Mouse (Mus musculus): ENCODE data around the gene Lrrc29. TPM values are rescaled to one million over a fixed set of nuclear protein-coding genes. Genes with fewer than 3 reads are reported as not detected.
A peak's percentile ranks its signal among the peaks of the same experiment; 100 is the strongest.

Lrrc29 gene
- total RNA-seq, 2 experiments from 2014 or later: 0.89 to 1.4 TPM

- no peak for DNase-seq (ENCODE audit: low spot score)
Measured at GRCm38 (mm10) chr8:105266775-105267174, 59.3 kb downstream of the Lrrc29 start.

DNA sequence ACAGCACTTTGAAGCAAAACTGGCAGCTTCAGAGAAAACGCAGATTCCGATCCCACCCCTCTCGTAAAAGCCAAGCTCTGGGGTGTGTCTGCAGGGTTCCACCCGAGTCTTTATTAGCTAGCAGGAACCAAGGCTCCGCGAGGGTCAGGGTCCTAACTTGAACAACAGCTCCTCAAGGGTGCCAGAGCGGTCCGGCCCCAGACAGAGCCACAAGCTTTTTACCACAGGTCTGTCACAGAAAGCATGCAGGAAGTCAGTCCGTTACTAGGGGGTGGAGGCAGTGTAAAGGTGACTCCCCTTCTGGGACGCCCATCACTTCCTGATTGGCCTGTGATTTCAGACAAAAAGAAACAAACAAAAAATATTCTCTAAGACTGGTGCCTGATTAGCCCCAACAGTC is 61.0 kb downstream of the Lrrc29 start:
- no peak for DNase-seq (ENCODE audit: low spot score)

GRCm38 (mm10) chr8:105264024-105264982 is 61.8 kb downstream of the Lrrc29 start, which contains the start of the genes Tradd and Fbxl8:
Gene Tradd, minus strand, starts transcription at chr8:105264609.
Gene Fbxl8, plus strand, starts transcription at chr8:105264648.
- peak; percentile 64 for DNase-seq (ENCODE audit: low spot score)

- no peak for DNase-seq (ENCODE audit: low spot score)
Measured at GRCm38 (mm10) chr8:105263244-105263912, 62.7 kb downstream of the Lrrc29 start.

Small RNAs within 50 kb of the gene (microRNA-seq; reads per million reads assigned to microRNA genes)
- not detected for gene Gm27320
- gene Mir328: 3,737 reads per million, percentile 90 among the genes with 10 or more reads in this experiment

Other genes with a start within 250 kb of the Lrrc29 start
- under 1 TPM in 1 of 2 experiments, not detected in 1; 0.12 TPM for gene Ces3b, start 242.5 kb downstream of the Lrrc29 start, total RNA-seq (2021)
- not detected for gene Ces4a, start 194.5 kb downstream of the Lrrc29 start, total RNA-seq (2021)
- gene Cbfb, start 155.6 kb downstream of the Lrrc29 start, total RNA-seq (2021): 10 to 100 TPM; 80.3 to 88.8 TPM
- 10 to 100 TPM; 39.5 to 47.6 TPM for gene D230025D16Rik, start 101.1 kb downstream of the Lrrc29 start, total RNA-seq (2021)
- gene B3gnt9, start 71.1 kb downstream of the Lrrc29 start, total RNA-seq (2021): 1 to 10 TPM; 1.3 to 1.9 TPM
- 1 to 10 TPM; 2.8 to 3.3 TPM for gene Tradd, start 61.7 kb downstream of the Lrrc29 start, total RNA-seq (2021)
- gene Fbxl8, start 61.6 kb downstream of the Lrrc29 start, total RNA-seq (2021): under 1 TPM; 0.55 to 0.71 TPM
- gene Hsf4, start 56.5 kb downstream of the Lrrc29 start, total RNA-seq (2021): 10 to 100 TPM in 1 of 2 experiments, 1 to 10 TPM in 1; 9.8 to 11.1 TPM
- gene Nol3, start 50.1 kb downstream of the Lrrc29 start, total RNA-seq (2021): 10 to 100 TPM; 32.7 to 38.9 TPM
- gene 4931428F04Rik, start 36.4 kb downstream of the Lrrc29 start, total RNA-seq (2021): under 1 TPM; 0.53 to 0.74 TPM
- 1 to 10 TPM in 1 of 2 experiments, under 1 TPM in 1; 0.85 to 1.3 TPM for gene Exoc3l, start 30.2 kb downstream of the Lrrc29 start, total RNA-seq (2021)
- gene E2f4, start 28.6 kb downstream of the Lrrc29 start, total RNA-seq (2021): 10 to 100 TPM; 31.2 to 31.7 TPM
- gene Elmo3, start 20.7 kb downstream of the Lrrc29 start, total RNA-seq (2021): 1 to 10 TPM; 1.3 to 2.2 TPM
- gene Tmem208, start 76 bp upstream of the Lrrc29 start, total RNA-seq (2021): 10 to 100 TPM; 21.1 to 22.6 TPM
- 10 to 100 TPM; 19.7 to 26.1 TPM for gene Fhod1, start 21.7 kb upstream of the Lrrc29 start, total RNA-seq (2021)
- under 1 TPM; 0.25 to 0.50 TPM for gene Slc9a5, start 22.6 kb upstream of the Lrrc29 start, total RNA-seq (2021)
- gene Plekhg4, start 47.0 kb upstream of the Lrrc29 start, total RNA-seq (2021): under 1 TPM in 1 of 2 experiments, not detected in 1; 0.09 TPM
- gene Kctd19, start 87.2 kb upstream of the Lrrc29 start, total RNA-seq (2021): under 1 TPM in 1 of 2 experiments, not detected in 1; 0.21 TPM
- gene Lrrc36, start 87.3 kb upstream of the Lrrc29 start, total RNA-seq (2021): under 1 TPM; 0.41 to 0.64 TPM
- 10 to 100 TPM; 47.9 to 56.7 TPM for gene Tppp3, start 145.2 kb upstream of the Lrrc29 start, total RNA-seq (2021)
- 10 to 100 TPM; 10.3 to 11.6 TPM for gene Zdhhc1, start 170.6 kb upstream of the Lrrc29 start, total RNA-seq (2021)
- gene Hsd11b2, start 192.5 kb upstream of the Lrrc29 start, total RNA-seq (2021): under 1 TPM in 1 of 2 experiments, not detected in 1; 0.11 TPM
- gene Atp6v0d1, start 239.8 kb upstream of the Lrrc29 start, total RNA-seq (2021): 10 to 100 TPM; 40.1 to 42.7 TPM